Mouse (Mus musculus) olfactory bulb, adult 2 months (tissue): ENCODE results near the gene 2210016F16Rik.

Source experiments
- CTCF ChIP-seq: fragments of 200-500 bp; IDR thresholded peaks from 2 replicates; pipeline ENCODE4 v1.5.1; 2012; ENCODE audit warnings: low read depth, mild to moderate bottlenecking, low read length, moderate library complexity; ENCODE audit not compliant: insufficient read depth
- POLR2A ChIP-seq: fragments of 200-500 bp; IDR thresholded peaks from 2 replicates; pipeline ENCODE4 v1.6.1; 2012; ENCODE audit warnings: mild to moderate bottlenecking, low read depth, low read length, moderate library complexity; ENCODE audit not compliant: insufficient read depth

GRCm38 (mm10) chr13:58423061-58423660 is 38.1 kb upstream of the 2210016F16Rik start:
- no peak for TF ChIP-seq CTCF
- TF ChIP-seq POLR2A = no peak
